8 mouse cellular contexts compared by ENCODE assay signal in the genomic region with DNA sequence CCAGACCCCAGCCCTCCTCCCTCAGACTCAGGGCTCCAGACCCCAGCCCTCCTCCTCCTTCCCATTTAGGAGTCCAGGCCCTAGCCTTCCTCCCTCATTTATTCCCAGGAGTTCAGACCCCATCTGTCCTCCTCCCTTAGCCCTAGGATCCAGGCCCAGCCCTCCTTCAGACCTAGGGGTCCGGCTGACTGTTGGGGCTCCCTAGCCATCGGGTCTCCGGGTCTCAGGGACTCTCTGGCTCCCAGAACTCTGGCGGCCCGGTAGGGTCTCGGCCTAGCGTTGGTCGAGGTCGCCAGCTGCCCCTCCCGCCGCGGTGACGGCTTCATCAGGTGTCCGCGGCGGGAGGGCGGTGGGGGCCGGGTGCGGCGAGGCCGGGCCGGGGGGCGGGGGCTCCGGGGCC. TPM values are rescaled to one million over a fixed set of nuclear protein-coding genes. Genes with fewer than 3 reads are reported as not detected.
A peak's percentile ranks its signal among the peaks of the same experiment; 100 is the strongest.
DNase-seq lines count a peak whose midpoint lies in the region; ATAC-seq and TF ChIP-seq lines count a peak whose summit lies in the region.

No protein-coding gene starts in this region.

- no peak for TF ChIP-seq CTCF in CH12.LX (conservative IDR thresholded peaks at IDR 0.05 in 1 of 2, IDR thresholded peaks at IDR 0.05 in 1 of 2; ENCODE audit: low read depth in 2 of 2, low read length in 2 of 2)
- no peak for TF ChIP-seq CTCF in forebrain, postnatal 0 days (IDR thresholded peaks at IDR 0.05; ENCODE audit: low read depth)

- H3K4me3 ChIP-seq in heart, embryonic 10.5 days, result peak overlapping the region; percentile 57
- peak overlapping the region in 1 of 3 experiments; percentile 26 for H3K4me3 ChIP-seq in CH12.LX (replicated peaks in 1 of 3; ENCODE audit: low read depth in 2 of 3, low read length in 2 of 3, poor library complexity in 1 of 3)
- peak overlapping the region; percentile 28 for H3K4me3 ChIP-seq in forebrain, postnatal 0 days (ENCODE audit: low read depth, low read length)
- H3K4me3 ChIP-seq in liver, embryonic 13.5 days (replicated peaks), result peak overlapping the region; percentile 34

- in situ Hi-C loops in CH12.LX (cut with MboI; ENCODE audit: low pct_ligation_motif_present, low pct_unique_long_range_greater_than_20kb, low sequenced_read_pairs), result loop anchor here (5.0 kb wide), 1 partner anchor 67 kb away; no protein-coding TSS in a partner anchor

- peaks cover 86% of the 10 kb centered on the region for H3K27me3 ChIP-seq in heart, embryonic 10.5 days (ENCODE audit: insufficient read depth, poor library complexity, severe bottlenecking)
- peaks cover 70% of the 10 kb centered on the region for H3K27me3 ChIP-seq in CH12.LX (replicated peaks)
- peaks cover 55% of the 10 kb centered on the region for H3K27me3 ChIP-seq in forebrain, postnatal 0 days (ENCODE audit: insufficient read depth, low read length)
- peaks cover 85% of the 10 kb centered on the region for H3K27me3 ChIP-seq in liver, embryonic 13.5 days

- dilution Hi-C loops in CH12.LX (cut with MboI; ENCODE audit: extremely low pct_ligation_motif_present, extremely low pct_unique_long_range_greater_than_20kb, low sequenced_read_pairs), result no loop called here

- peak overlapping the region; percentile 70 for H3K4me2 ChIP-seq in CH12.LX (ENCODE audit: insufficient read depth, low read depth, poor library complexity, severe bottlenecking)
- H3K4me2 ChIP-seq in forebrain, postnatal 0 days (ENCODE audit: low read depth), result peak overlapping the region; percentile 48
- peak overlapping the region; percentile 51 for H3K4me2 ChIP-seq in liver, embryonic 13.5 days

- peak overlapping the region; percentile 63; the same call in 1 of the 2 replicates for H3K9ac ChIP-seq in CH12.LX (ENCODE audit: insufficient read depth, low read depth)
- H3K9ac ChIP-seq in forebrain, postnatal 0 days, result peak overlapping the region; percentile 18; the same call in 1 of the 2 replicates
- H3K9ac ChIP-seq in liver, embryonic 13.5 days, result no peak overlapping the region

- TF ChIP-seq EP300 in CH12.LX (IDR thresholded peaks at IDR 0.05; ENCODE audit: low read length), result no peak

- TF ChIP-seq RAD21 in CH12.LX (IDR thresholded peaks at IDR 0.05; ENCODE audit: low read depth, low read length), result no peak

- intact Hi-C loops in heart, postnatal 14 days (cut with DNase I), result no loop called here
- intact Hi-C loops in left cerebral cortex, postnatal 10 days (cut with DNase I), result no loop called here

- peaks cover 20% of the 10 kb centered on the region for H3K4me1 ChIP-seq in heart, embryonic 10.5 days
- H3K4me1 ChIP-seq in CH12.LX (ENCODE audit: control insufficient read depth in 1 of 2, insufficient read depth in 2 of 2), result peaks cover 0 to 7% of the 10 kb centered on the region in 2 experiments; a peak in 2 of 4 replicates
- no peaks in the 10 kb centered on the region for H3K4me1 ChIP-seq in forebrain, postnatal 0 days (ENCODE audit: insufficient read depth)
- H3K4me1 ChIP-seq in liver, embryonic 13.5 days (replicated peaks), result no peaks in the 10 kb centered on the region

- H3K36me3 ChIP-seq in heart, embryonic 10.5 days, result no peaks in the 10 kb centered on the region
- H3K36me3 ChIP-seq in CH12.LX (replicated peaks in 1 of 2; ENCODE audit: control insufficient read depth in 1 of 2, insufficient read depth in 1 of 2, low read length in 1 of 2), result no peaks in the 10 kb centered on the region
- no peaks in the 10 kb centered on the region for H3K36me3 ChIP-seq in forebrain, postnatal 0 days (ENCODE audit: insufficient read depth)
- H3K36me3 ChIP-seq in liver, embryonic 13.5 days, result no peaks in the 10 kb centered on the region

- WGBS in heart, embryonic 10.5 days, result 1% methylated on average over 24 of the region's 24 CpGs
- 2% methylated on average over 23 of the region's 24 CpGs for WGBS in forebrain, postnatal 0 days
- WGBS in liver, embryonic 13.5 days (ENCODE audit: insufficient replicate concordance), result 3% methylated on average over 24 of the region's 24 CpGs

- no peaks in the 10 kb centered on the region for H3K79me2 ChIP-seq in CH12.LX (replicated peaks; ENCODE audit: control insufficient read depth, extremely low read depth, insufficient read depth, poor library complexity, severe bottlenecking)

- peak overlapping the region; percentile 17; the same call in 1 of the 2 replicates for H3K27ac ChIP-seq in heart, embryonic 10.5 days
- no peak overlapping the region for H3K27ac ChIP-seq in CH12.LX (ENCODE audit: insufficient read depth, low read depth)
- no peak overlapping the region for H3K27ac ChIP-seq in forebrain, postnatal 0 days (ENCODE audit: low read depth, low read length)
- H3K27ac ChIP-seq in liver, embryonic 13.5 days, result no peak overlapping the region

- no peak for TF ChIP-seq POLR2A in CH12.LX (IDR thresholded peaks at IDR 0.05; ENCODE audit: low read depth, low read length)

- peak; percentile 34 for ATAC-seq in forebrain, postnatal 0 days
- no peak for ATAC-seq in liver, embryonic 13.5 days (ENCODE audit: low read depth)

- DNase-seq in heart, embryonic 10.5 days (ENCODE audit: low spot score), result no peak
- DNase-seq in heart, postnatal 14 days, result no peak
- DNase-seq in CH12.LX (ENCODE audit: extremely low read depth), result no peak
- DNase-seq in forebrain, postnatal 0 days, result no peak
- no peak for DNase-seq in liver, embryonic 13.5 days
- no peak for DNase-seq in Muller cell, postnatal 12 days (ENCODE audit: inconsistent ontology term)
- no peak for DNase-seq in spleen, postnatal 4 days (ENCODE audit: low spot score in 2 of 2)
- DNase-seq in left cerebral cortex, postnatal 10 days (ENCODE audit: extremely low spot score in 1 of 2, low spot score in 2 of 2), result no peak

- H3K9me3 ChIP-seq in heart, embryonic 10.5 days, result no peaks in the 10 kb centered on the region
- peaks cover 9% of the 10 kb centered on the region for H3K9me3 ChIP-seq in CH12.LX (replicated peaks; ENCODE audit: low read length)
- H3K9me3 ChIP-seq in forebrain, postnatal 0 days (ENCODE audit: low read length), result no peaks in the 10 kb centered on the region
- no peaks in the 10 kb centered on the region for H3K9me3 ChIP-seq in liver, embryonic 13.5 days (replicated peaks)

TF ChIP-seq in CH12.LX, 34 proteins besides CTCF, POLR2A, EP300 and RAD21 (continues in another document):
- TF ChIP-seq TCF12 (IDR thresholded peaks at IDR 0.05; ENCODE audit: low read depth, low read length) (no peak), PAX5 (IDR thresholded peaks at IDR 0.05; ENCODE audit: low read length) (no peak), ZC3H11A (IDR thresholded peaks at IDR 0.05; ENCODE audit: low read depth, low read length) (no peak)

RNA-seq across cellular contexts. Expression of a gene that starts 9.7 kb away (rescaled TPM):
- not detected in 2 replicates for polyA plus RNA-seq in heart, embryonic 10.5 days (2016; fragmentation: Nextera tagmentation; extraction: Ambion mirVana)
- not detected for total RNA-seq in heart, postnatal 14 days (2021)
- total RNA-seq in CH12.LX (2012; rRNA removed) (not detected in 2 replicates), CH12.LX (2014; rRNA removed) (not detected in 2 replicates)
- polyA plus RNA-seq in CH12.LX (2012; ENCODE audit: insufficient read length, low read depth), result not detected in 2 replicates
- total RNA-seq in forebrain, postnatal 0 days (2014; rRNA removed), result 0.54 and 2.1 TPM in 2 replicates
- polyA plus RNA-seq in forebrain, postnatal 0 days (2015; fragmentation: Nextera tagmentation; extraction: Ambion mirVana), result 0.33 and 0.97 TPM in 2 replicates
- polyA plus RNA-seq in liver, embryonic 13.5 days (2015; fragmentation: Nextera tagmentation; extraction: Ambion mirVana), result not detected in 2 replicates
- total RNA-seq in left cerebral cortex, postnatal 10 days (2021), result not detected

RNA-seq across cellular contexts. Expression of a gene that starts 18.6 kb away (rescaled TPM):
- polyA plus RNA-seq in heart, embryonic 10.5 days (2016; fragmentation: Nextera tagmentation; extraction: Ambion mirVana), result 114 and 151 TPM in 2 replicates
- 100 to 1,000 TPM; 289 to 303 TPM for total RNA-seq in heart, postnatal 14 days (2021)
- total RNA-seq in CH12.LX (2012; rRNA removed) (89.0 and 135 TPM in 2 replicates), CH12.LX (2014; rRNA removed) (64.4 and 70.5 TPM in 2 replicates)
- polyA plus RNA-seq in CH12.LX (2012; ENCODE audit: insufficient read length, low read depth), result 37.3 and 44.6 TPM in 2 replicates
- total RNA-seq in forebrain, postnatal 0 days (2014; rRNA removed), result 359 and 362 TPM in 2 replicates
- polyA plus RNA-seq in forebrain, postnatal 0 days (2015; fragmentation: Nextera tagmentation; extraction: Ambion mirVana), result 393 and 448 TPM in 2 replicates
- polyA plus RNA-seq in liver, embryonic 13.5 days (2015; fragmentation: Nextera tagmentation; extraction: Ambion mirVana), result 56.4 and 59.5 TPM in 2 replicates
- total RNA-seq in left cerebral cortex, postnatal 10 days (2021), result 100 to 1,000 TPM; 293 to 300 TPM

RNA-seq across cellular contexts. Expression of a gene that starts 51.3 kb away (rescaled TPM):
- polyA plus RNA-seq in heart, embryonic 10.5 days (2016; fragmentation: Nextera tagmentation; extraction: Ambion mirVana), result 83.4 and 87.5 TPM in 2 replicates
- total RNA-seq in heart, postnatal 14 days (2021), result 10 to 100 TPM; 76.1 to 78.7 TPM
- total RNA-seq in CH12.LX (2012; rRNA removed) (37.8 and 40.2 TPM in 2 replicates), CH12.LX (2014; rRNA removed) (14.6 and 17.8 TPM in 2 replicates)
- polyA plus RNA-seq in CH12.LX (2012; ENCODE audit: insufficient read length, low read depth), result 128 and 134 TPM in 2 replicates
- 24.5 and 30.3 TPM in 2 replicates for total RNA-seq in forebrain, postnatal 0 days (2014; rRNA removed)
- polyA plus RNA-seq in forebrain, postnatal 0 days (2015; fragmentation: Nextera tagmentation; extraction: Ambion mirVana), result 16.7 and 26.8 TPM in 2 replicates
- 44.3 and 48.2 TPM in 2 replicates for polyA plus RNA-seq in liver, embryonic 13.5 days (2015; fragmentation: Nextera tagmentation; extraction: Ambion mirVana)
- total RNA-seq in left cerebral cortex, postnatal 10 days (2021), result 10 to 100 TPM; 88.1 to 89.2 TPM

RNA-seq across cellular contexts. Expression of a gene that starts 51.8 kb away (rescaled TPM):
- 2.2 and 3.5 TPM in 2 replicates for polyA plus RNA-seq in heart, embryonic 10.5 days (2016; fragmentation: Nextera tagmentation; extraction: Ambion mirVana)
- total RNA-seq in heart, postnatal 14 days (2021), result under 1 TPM; 0.62 to 0.80 TPM
- total RNA-seq in CH12.LX (2012; rRNA removed), result 0.08 and 0.17 TPM in 2 replicates
- not detected in 2 replicates for total RNA-seq in CH12.LX (2014; rRNA removed)
- 0.15 and 0.24 TPM in 2 replicates for polyA plus RNA-seq in CH12.LX (2012; ENCODE audit: insufficient read length, low read depth)
- 204 and 256 TPM in 2 replicates for total RNA-seq in forebrain, postnatal 0 days (2014; rRNA removed)
- polyA plus RNA-seq in forebrain, postnatal 0 days (2015; fragmentation: Nextera tagmentation; extraction: Ambion mirVana), result 432 and 535 TPM in 2 replicates
- polyA plus RNA-seq in liver, embryonic 13.5 days (2015; fragmentation: Nextera tagmentation; extraction: Ambion mirVana), result 0.82 and 0.87 TPM in 2 replicates
- total RNA-seq in left cerebral cortex, postnatal 10 days (2021), result 1,000 to 10,000 TPM; 2,078 to 2,206 TPM

RNA-seq across cellular contexts. Expression of a gene that starts 56.8 kb away (rescaled TPM):
- polyA plus RNA-seq in heart, embryonic 10.5 days (2016; fragmentation: Nextera tagmentation; extraction: Ambion mirVana), result 0.26 and 0.40 TPM in 2 replicates
- 1 to 10 TPM; 1.3 to 1.5 TPM for total RNA-seq in heart, postnatal 14 days (2021)
- 71.3 and 75.2 TPM in 2 replicates for total RNA-seq in CH12.LX (2012; rRNA removed)
- total RNA-seq in CH12.LX (2014; rRNA removed), result 46.6 and 51.8 TPM in 2 replicates
- polyA plus RNA-seq in CH12.LX (2012; ENCODE audit: insufficient read length, low read depth), result 313 and 422 TPM in 2 replicates
- 0.15 and 0.33 TPM in 2 replicates for total RNA-seq in forebrain, postnatal 0 days (2014; rRNA removed)
- 0.47 and 0.54 TPM in 2 replicates for polyA plus RNA-seq in forebrain, postnatal 0 days (2015; fragmentation: Nextera tagmentation; extraction: Ambion mirVana)
- 0.51 and 0.61 TPM in 2 replicates for polyA plus RNA-seq in liver, embryonic 13.5 days (2015; fragmentation: Nextera tagmentation; extraction: Ambion mirVana)
- under 1 TPM; 0.30 TPM for total RNA-seq in left cerebral cortex, postnatal 10 days (2021)
